Mouse (Mus musculus) embryonic facial prominence, embryonic 12.5 days (tissue): ENCODE results near the gene Gm20547. TPM values are rescaled to one million over a fixed set of nuclear protein-coding genes. Genes with fewer than 3 reads are reported as not detected.
"Not testable (repeated sequence)": the region's sequence is repeated elsewhere in the genome, so short reads cannot be mapped to it uniquely, and the experiment has no call there.

Experiments
- ATAC-seq: fragments of 200-750 bp; cut with Nextera tagmentation; 2 replicates; pipeline ENCODE4 v1.8.0; 2017; ENCODE audit not compliant: insufficient number of reproducible peaks, insufficient read depth, low FRiP score, low TSS enrichment
- H3K27ac ChIP-seq: fragments of 300-500 bp; sonication (generic); 2 replicates; pipeline ENCODE4 v1.5.1; 2016; ENCODE audit warnings: mild to moderate bottlenecking
- H3K27me3 ChIP-seq: fragments of 300-500 bp; sonication (generic); 2 replicates; pipeline ENCODE4 v1.6.1; 2016; ENCODE audit warnings: mild to moderate bottlenecking, moderate library complexity
- H3K36me3 ChIP-seq: fragments of 300-500 bp; sonication (generic); 2 replicates; pipeline ENCODE4 v1.6.1; 2016; ENCODE audit warnings: mild to moderate bottlenecking
- H3K4me1 ChIP-seq: fragments of 300-500 bp; sonication (generic); 2 replicates; pipeline ENCODE4 v1.6.1; 2016
- H3K4me2 ChIP-seq: fragments of 300-500 bp; sonication (generic); replicated peaks from 2 replicates; pipeline ENCODE4 v1.6.1; 2016; ENCODE audit warnings: mild to moderate bottlenecking, moderate library complexity
- H3K4me3 ChIP-seq: fragments of 300-500 bp; sonication (generic); 2 replicates; pipeline ENCODE4 v1.5.1; 2016; ENCODE audit warnings: mild to moderate bottlenecking
- H3K9ac ChIP-seq: fragments of 300-500 bp; sonication (generic); 2 replicates; pipeline ENCODE4 v1.6.1; 2016; ENCODE audit warnings: mild to moderate bottlenecking, moderate library complexity
- H3K9me3 ChIP-seq: fragments of 300-500 bp; sonication (generic); 2 replicates; pipeline ENCODE4 v1.6.1; 2016; ENCODE audit warnings: mild to moderate bottlenecking, moderate library complexity
- WGBS: fragments of 180-500 bp; shearing (Covaris S2); methylation state at CpG from one replicate; pipeline ENCODE4 v1.1.7; 2016; 5-methylcytosine and 5-hydroxymethylcytosine counted together
- microRNA-seq: library from miRNA; unstranded; fragments of <30 nt; microRNA quantifications from one replicate; pipeline ENCODE4, GENCODE M21; 2017
- polyA plus RNA-seq: library from polyadenylated mRNA; unstranded; fragments of >200 nt; fragmentation: Nextera tagmentation; extraction: Ambion mirVana; gene quantifications from 2 replicates; pipeline ENCODE4 v1.2.1, GENCODE M21; 2016

The Gm20547 gene
- polyA plus RNA-seq, 1 experiment from 2014 or later = 0.31 TPM

GRCm38 (mm10) chr17:34811275-34811674, 70.6 kb downstream of the Gm20547 start:
- Histone ChIP-seq H3K27me3 (no peaks in the 10 kb centered on the region), H3K27ac (no peak overlapping the region), H3K4me3 (no peak overlapping the region), H3K36me3 (no peaks in the 10 kb centered on the region), H3K4me2 (no peak overlapping the region), H3K9ac (no peak overlapping the region), H3K9me3 (no peaks in the 10 kb centered on the region), H3K4me1 (no peaks in the 10 kb centered on the region)
- WGBS = 67% methylated on average over 15 of the region's 15 CpGs
- ATAC-seq = no peak

GRCm38 (mm10) chr17:34810811-34811210, 71.0 kb downstream of the Gm20547 start:
- H3K27ac ChIP-seq, H3K4me1 ChIP-seq, H3K9ac ChIP-seq, H3K4me3 ChIP-seq, ATAC-seq, H3K36me3 ChIP-seq, H3K4me2 ChIP-seq, H3K27me3 ChIP-seq, H3K9me3 ChIP-seq: not testable (repeated sequence)
- WGBS = 86% methylated on average over 8 of the region's 8 CpGs

DNA sequence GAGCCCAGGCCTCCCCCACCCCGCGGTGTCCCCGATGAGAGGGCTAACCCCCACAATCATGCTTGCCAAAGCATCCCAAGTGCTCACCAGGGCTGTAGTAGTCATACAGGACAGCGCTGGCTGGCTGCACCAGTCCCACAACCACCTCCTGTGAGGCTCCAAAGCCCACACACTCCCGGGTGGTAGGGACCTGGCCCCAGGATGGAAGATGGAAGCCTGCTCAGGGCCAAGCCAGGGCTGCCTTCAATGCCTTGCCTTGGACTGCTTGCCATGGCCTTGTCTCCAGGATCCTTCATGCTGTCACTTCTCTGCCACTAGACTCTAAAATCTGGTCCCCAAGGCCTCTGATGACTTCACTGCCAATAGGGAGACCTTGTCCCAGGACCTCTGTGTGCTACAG, 71.4 kb downstream of the Gm20547 start:
- not testable (repeated sequence) for H3K9me3 ChIP-seq, H3K4me2 ChIP-seq, H3K4me3 ChIP-seq, H3K9ac ChIP-seq, ATAC-seq, H3K27ac ChIP-seq, H3K36me3 ChIP-seq, H3K27me3 ChIP-seq, H3K4me1 ChIP-seq
- 89% methylated on average over 5 of the region's 5 CpGs for WGBS

DNA sequence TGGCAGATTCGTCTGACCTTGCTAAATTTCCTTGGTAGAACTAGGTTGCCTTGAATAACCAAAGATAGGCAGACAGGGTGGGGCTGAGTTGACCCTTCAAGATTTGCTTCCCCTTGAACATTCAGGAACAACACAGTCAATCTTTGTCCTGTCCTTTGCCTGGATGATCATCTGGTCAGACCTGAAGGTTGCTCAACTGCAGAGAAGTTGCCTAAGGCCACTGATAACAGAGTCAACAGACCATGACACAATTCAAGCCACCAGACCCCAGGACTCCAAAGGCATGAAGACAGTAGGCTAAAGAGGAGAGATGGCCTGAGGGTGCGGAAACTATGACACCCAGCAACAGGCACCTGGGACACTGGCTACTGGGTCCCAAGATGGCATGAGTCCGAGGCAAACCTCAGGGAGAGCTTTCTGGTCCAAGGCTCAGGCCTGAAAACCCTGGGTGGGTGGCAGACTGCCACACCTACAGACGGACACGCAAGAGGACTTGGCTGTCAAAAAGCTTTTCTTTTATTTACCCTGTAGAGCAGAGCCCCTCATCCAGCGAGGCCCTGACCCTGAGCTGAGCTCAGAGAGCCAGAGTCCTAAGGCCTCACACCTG, 73.1 kb downstream of the Gm20547 start:
- no peaks in the 10 kb centered on the region for H3K27me3 ChIP-seq
- no peak overlapping the region for H3K4me2 ChIP-seq
- WGBS = 80% methylated on average over 6 of the region's 6 CpGs
- H3K9ac ChIP-seq = no peak overlapping the region
- no peaks in the 10 kb centered on the region for H3K4me1 ChIP-seq
- H3K27ac ChIP-seq = no peak overlapping the region
- peaks cover 5% of the 10 kb centered on the region for H3K9me3 ChIP-seq
- H3K36me3 ChIP-seq = no peaks in the 10 kb centered on the region
- H3K4me3 ChIP-seq = no peak overlapping the region
- no peak for ATAC-seq

DNA sequence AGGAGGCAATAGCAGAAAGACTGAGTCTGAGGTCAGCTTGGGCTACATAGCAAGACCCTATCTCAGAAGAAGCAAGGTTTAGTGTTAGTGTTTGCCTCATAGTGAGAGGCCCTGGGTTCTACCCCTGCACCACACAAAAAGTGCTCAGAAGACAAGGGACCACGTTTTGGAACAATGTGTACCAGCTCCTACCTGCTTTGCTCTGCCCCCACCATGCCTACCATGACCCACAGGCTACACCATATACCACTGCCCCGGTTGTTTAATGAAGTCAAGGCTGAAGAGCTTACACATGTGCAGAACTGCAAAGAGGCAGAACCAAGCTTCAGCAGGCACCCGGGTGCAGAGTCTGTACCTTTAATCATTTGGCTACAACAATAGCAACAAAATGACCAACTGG, 74.7 kb downstream of the Gm20547 start:
- 68% methylated on average over 3 of the region's 3 CpGs for WGBS
- H3K36me3 ChIP-seq = no peaks in the 10 kb centered on the region
- no peak for ATAC-seq
- H3K27ac ChIP-seq = no peak overlapping the region
- peaks cover 5% of the 10 kb centered on the region for H3K9me3 ChIP-seq
- no peak overlapping the region for H3K9ac ChIP-seq
- H3K4me3 ChIP-seq = no peak overlapping the region
- H3K4me1 ChIP-seq = no peaks in the 10 kb centered on the region
- H3K4me2 ChIP-seq = no peak overlapping the region
- no peaks in the 10 kb centered on the region for H3K27me3 ChIP-seq

Small RNAs within 50 kb of the gene (microRNA-seq; reads per million reads assigned to microRNA genes)
- gene Mir6970 (not detected), gene Mir6971 (1.3 reads per million), gene Mir6972 (not detected)

Other genes starting within 250 kb of the Gm20547 start
- 16.6 and 16.8 TPM in 2 replicates for gene Fkbpl, start 237.3 kb downstream of the Gm20547 start, polyA plus RNA-seq
- 110 TPM in 2 replicates for gene Atf6b, start 234.9 kb downstream of the Gm20547 start, polyA plus RNA-seq
- gene Tnxb, start 211.5 kb downstream of the Gm20547 start, polyA plus RNA-seq = 0.01 and 0.05 TPM in 2 replicates
- 0.05 TPM in 1 of 2 replicates, not detected in the other for gene C4b, start 138.2 kb downstream of the Gm20547 start, polyA plus RNA-seq
- not detected in 2 replicates for gene Cyp21a1, start 77.5 kb downstream of the Gm20547 start, polyA plus RNA-seq
- 21.5 and 23.8 TPM in 2 replicates for gene Stk19, start 45.1 kb downstream of the Gm20547 start, polyA plus RNA-seq
- gene Dxo, start 45.0 kb downstream of the Gm20547 start, polyA plus RNA-seq = 65.5 and 77.7 TPM in 2 replicates
- gene Skiv2l, start 31.8 kb downstream of the Gm20547 start, polyA plus RNA-seq = 61.6 and 64.3 TPM in 2 replicates
- 127 and 134 TPM in 2 replicates for gene Nelfe, start 31.7 kb downstream of the Gm20547 start, polyA plus RNA-seq
- gene Cfb, start 19.5 kb downstream of the Gm20547 start, polyA plus RNA-seq = 1.1 and 1.7 TPM in 2 replicates
- gene Zbtb12, start 2.6 kb downstream of the Gm20547 start, polyA plus RNA-seq = 8.6 and 8.9 TPM in 2 replicates
- 1.2 and 2.5 TPM in 2 replicates for gene C2, start 16.2 kb upstream of the Gm20547 start, polyA plus RNA-seq
- gene Ehmt2, start 16.4 kb upstream of the Gm20547 start, polyA plus RNA-seq = 111 and 121 TPM in 2 replicates
- gene Slc44a4, start 32.4 kb upstream of the Gm20547 start, polyA plus RNA-seq = 0.29 TPM in 1 of 2 replicates, not detected in the other
- gene Neu1, start 49.2 kb upstream of the Gm20547 start, polyA plus RNA-seq = 19.2 and 20.8 TPM in 2 replicates
- gene Hspa1b, start 77.2 kb upstream of the Gm20547 start, polyA plus RNA-seq = 0.33 and 0.36 TPM in 2 replicates
- not detected in 2 replicates for gene Gm20481, start 87.9 kb upstream of the Gm20547 start, polyA plus RNA-seq
- 4.2 and 4.9 TPM in 2 replicates for gene Hspa1a, start 90.1 kb upstream of the Gm20547 start, polyA plus RNA-seq
- 0.84 and 0.99 TPM in 2 replicates for gene Hspa1l, start 90.7 kb upstream of the Gm20547 start, polyA plus RNA-seq
- 212 and 230 TPM in 2 replicates for gene Lsm2, start 99.8 kb upstream of the Gm20547 start, polyA plus RNA-seq
- gene Vars, start 118.9 kb upstream of the Gm20547 start, polyA plus RNA-seq = 150 and 160 TPM in 2 replicates
- 0.20 and 0.25 TPM in 2 replicates for gene Vwa7, start 134.5 kb upstream of the Gm20547 start, polyA plus RNA-seq
- 8.7 and 9.5 TPM in 2 replicates for gene Sapcd1, start 146.0 kb upstream of the Gm20547 start, polyA plus RNA-seq
- 3.7 and 4.2 TPM in 2 replicates for gene Msh5, start 164.7 kb upstream of the Gm20547 start, polyA plus RNA-seq
- gene Clic1, start 167.9 kb upstream of the Gm20547 start, polyA plus RNA-seq = 205 and 211 TPM in 2 replicates
- gene Ddah2, start 177.0 kb upstream of the Gm20547 start, polyA plus RNA-seq = 471 and 492 TPM in 2 replicates
- gene Ly6g6c, start 183.3 kb upstream of the Gm20547 start, polyA plus RNA-seq = not detected in 2 replicates
- 0.61 and 0.99 TPM in 2 replicates for gene Mpig6b, start 184.1 kb upstream of the Gm20547 start, polyA plus RNA-seq
- gene Ly6g6e, start 194.9 kb upstream of the Gm20547 start, polyA plus RNA-seq = 1.1 and 1.3 TPM in 2 replicates
- gene Ly6g6d, start 196.0 kb upstream of the Gm20547 start, polyA plus RNA-seq = 0.68 TPM in 1 of 2 replicates, not detected in the other
- gene Ly6g6f, start 203.6 kb upstream of the Gm20547 start, polyA plus RNA-seq = 0.27 and 0.65 TPM in 2 replicates
- 83.3 and 86.7 TPM in 2 replicates for gene Abhd16a, start 207.2 kb upstream of the Gm20547 start, polyA plus RNA-seq
- not detected in 2 replicates for gene Ly6g5c, start 226.2 kb upstream of the Gm20547 start, polyA plus RNA-seq
- gene Ly6g5b, start 233.4 kb upstream of the Gm20547 start, polyA plus RNA-seq = 0.82 and 1.0 TPM in 2 replicates
- 22.4 and 25.5 TPM in 2 replicates for gene Gpank1, start 239.4 kb upstream of the Gm20547 start, polyA plus RNA-seq
- 254 and 259 TPM in 2 replicates for gene Csnk2b, start 240.0 kb upstream of the Gm20547 start, polyA plus RNA-seq
- 9.3 and 10.7 TPM in 2 replicates for gene D17H6S53E, start 244.3 kb upstream of the Gm20547 start, polyA plus RNA-seq